Mouse (Mus musculus): ENCODE measurements around the gene Rps28. TPM values are rescaled to one million over a fixed set of nuclear protein-coding genes. Genes with fewer than 3 reads are reported as not detected.

The Rps28 gene
- total RNA-seq (2023) = 5,043 TPM

GRCm38 (mm10) chr17:33824084-33824996 is at the start of gene Rps28, which contains the start of gene Ndufa7:
Rps28 (minus strand) TSS chr17:33824562.
Ndufa7 (plus strand) TSS chr17:33824572.

GRCm38 (mm10) chr17:33873537-33873936 is 49.2 kb upstream of the Rps28 start, which contains the start of gene Gm7029:
Gm7029 (plus strand) TSS chr17:33873837.

GRCm38 (mm10) chr17:33842966-33843795 is 18.8 kb upstream of the Rps28 start, which contains the start of gene Cd320:
Cd320 (plus strand) TSS chr17:33843091.

GRCm38 (mm10) chr17:33810334-33811141 is 13.8 kb downstream of the Rps28 start, which contains the start of gene Kank3:
Kank3 (plus strand) TSS chr17:33810519.

GRCm38 (mm10) chr17:33781124-33781977 is 43.0 kb downstream of the Rps28 start, which contains the start of gene Angptl4:
Angptl4 (minus strand) TSS chr17:33781830.

Other genes starting within 250 kb of the Rps28 start
- gene Zfp414, start 195.5 kb downstream of the Rps28 start, total RNA-seq (2023) = 41.4 TPM
- 4.3 TPM for gene Pram1, start 186.5 kb downstream of the Rps28 start, total RNA-seq (2023)
- 342 TPM for gene Hnrnpm, start 137.7 kb downstream of the Rps28 start, total RNA-seq (2023)
- 59.5 TPM for gene March2, start 105.9 kb downstream of the Rps28 start, total RNA-seq (2023)
- gene Rab11b, start 64.0 kb downstream of the Rps28 start, total RNA-seq (2023) = 213 TPM
- gene Angptl4, start 42.7 kb downstream of the Rps28 start, total RNA-seq (2023) = 1.1 TPM
- gene Kank3, start 14.0 kb downstream of the Rps28 start, total RNA-seq (2023) = 1.9 TPM
- gene Ndufa7, start within 50 bp of the Rps28 start, total RNA-seq (2023) = 121 TPM
- 8.2 TPM for gene Cd320, start 18.5 kb upstream of the Rps28 start, total RNA-seq (2023)
- not detected for gene Gm7029, start 49.3 kb upstream of the Rps28 start, total RNA-seq (2023)
- 11.2 TPM for gene Kifc1, start 66.1 kb upstream of the Rps28 start, total RNA-seq (2023)
- gene Platr17, start 80.6 kb upstream of the Rps28 start, total RNA-seq (2023) = 2.3 TPM
- 68.7 TPM for gene Daxx, start 84.9 kb upstream of the Rps28 start, total RNA-seq (2023)
- 309 TPM for gene Tapbp, start 91.3 kb upstream of the Rps28 start, total RNA-seq (2023)
- gene Zbtb22, start 91.3 kb upstream of the Rps28 start, total RNA-seq (2023) = 29.6 TPM
- 187 TPM for gene Rgl2, start 105.0 kb upstream of the Rps28 start, total RNA-seq (2023)
- 61.6 TPM for gene Pfdn6, start 115.8 kb upstream of the Rps28 start, total RNA-seq (2023)
- gene Wdr46, start 116.1 kb upstream of the Rps28 start, total RNA-seq (2023) = 60.7 TPM
- 14.8 TPM for gene B3galt4, start 126.9 kb upstream of the Rps28 start, total RNA-seq (2023)
- 55.2 TPM for gene Vps52, start 131.2 kb upstream of the Rps28 start, total RNA-seq (2023)
- gene Rps18, start 131.4 kb upstream of the Rps28 start, total RNA-seq (2023) = 2,022 TPM
- 4,746 TPM for gene H2-K1, start 175.8 kb upstream of the Rps28 start, total RNA-seq (2023)
- 26.4 TPM for gene Ring1, start 200.1 kb upstream of the Rps28 start, total RNA-seq (2023)
- gene H2-Ke6, start 203.5 kb upstream of the Rps28 start, total RNA-seq (2023) = 130 TPM
- 107 TPM for gene Slc39a7, start 207.1 kb upstream of the Rps28 start, total RNA-seq (2023)
- 109 TPM for gene Rxrb, start 207.2 kb upstream of the Rps28 start, total RNA-seq (2023)
- gene Col11a2, start 214.9 kb upstream of the Rps28 start, total RNA-seq (2023) = 40.9 TPM